Mouse (Mus musculus): Measurements from ENCODE around the gene Psmd13.

DNA sequence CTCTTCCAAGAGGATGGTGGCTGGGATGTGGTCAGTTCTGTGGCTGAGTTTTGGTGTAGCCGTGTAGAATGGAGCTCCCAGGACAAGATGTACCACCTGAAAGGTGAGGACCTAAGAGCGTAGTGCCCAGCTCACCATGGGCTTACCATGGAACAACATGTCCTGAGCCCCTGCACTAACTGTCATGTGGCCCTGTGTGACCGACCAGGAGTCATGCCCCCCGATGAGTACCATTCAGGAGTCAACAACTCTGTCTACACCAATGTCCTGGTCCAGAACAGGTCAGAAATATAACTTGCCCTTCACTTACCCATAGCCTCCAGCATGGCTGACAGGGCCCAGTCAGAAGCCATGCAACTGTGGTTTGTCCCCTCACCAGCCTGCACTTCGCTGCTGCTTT, 63.5 kb downstream of the Psmd13 start:
- no peak for TF ChIP-seq CTCF (IDR thresholded peaks at IDR 0.05; ENCODE audit: insufficient read depth, low read length)
- TF ChIP-seq POLR2A (IDR thresholded peaks at IDR 0.05; ENCODE audit: borderline replicate concordance, extremely low read depth, low read depth, low read length) = no peak
